Mouse (Mus musculus) lung, postnatal 4 days (tissue): ENCODE data around the gene Rpl18a.
"Not testable (repeated sequence)": the region's sequence is repeated elsewhere in the genome, so short reads cannot be mapped to it uniquely, and the experiment has no call there.

Source experiments
- DNase-seq, 2 experiments: peaks; one replicate each; pipeline ENCODE4 v3.0.0; 2021

Rpl18a gene

GRCm38 (mm10) chr8:70902211-70902610 is 5.0 kb upstream of the Rpl18a start:
- peak in 1 of 2 experiments; percentile 41 for DNase-seq

GRCm38 (mm10) chr8:70900872-70901387 is 3.7 kb upstream of the Rpl18a start:
- DNase-seq: no peak

DNA sequence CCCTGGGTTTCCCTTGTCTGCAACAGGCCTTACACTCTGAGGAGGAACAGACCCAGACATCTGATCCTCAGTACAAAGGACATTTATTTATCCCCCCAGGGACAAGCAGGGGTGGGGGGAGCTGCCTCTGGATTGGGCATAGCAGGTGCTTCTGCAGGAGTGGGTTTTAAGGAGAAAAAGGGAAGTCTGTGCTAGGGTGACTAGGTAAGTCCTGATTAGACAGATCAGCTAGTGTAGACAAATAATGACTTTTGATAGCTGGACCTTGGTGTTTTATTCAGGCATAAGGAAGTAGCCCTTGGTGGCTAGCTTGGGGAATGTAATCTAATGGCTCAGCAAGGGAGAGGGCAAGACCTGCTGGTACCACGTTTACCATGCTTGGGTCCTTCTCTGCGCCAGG is 2.0 kb upstream of the Rpl18a start:
- no peak for DNase-seq

DNA sequence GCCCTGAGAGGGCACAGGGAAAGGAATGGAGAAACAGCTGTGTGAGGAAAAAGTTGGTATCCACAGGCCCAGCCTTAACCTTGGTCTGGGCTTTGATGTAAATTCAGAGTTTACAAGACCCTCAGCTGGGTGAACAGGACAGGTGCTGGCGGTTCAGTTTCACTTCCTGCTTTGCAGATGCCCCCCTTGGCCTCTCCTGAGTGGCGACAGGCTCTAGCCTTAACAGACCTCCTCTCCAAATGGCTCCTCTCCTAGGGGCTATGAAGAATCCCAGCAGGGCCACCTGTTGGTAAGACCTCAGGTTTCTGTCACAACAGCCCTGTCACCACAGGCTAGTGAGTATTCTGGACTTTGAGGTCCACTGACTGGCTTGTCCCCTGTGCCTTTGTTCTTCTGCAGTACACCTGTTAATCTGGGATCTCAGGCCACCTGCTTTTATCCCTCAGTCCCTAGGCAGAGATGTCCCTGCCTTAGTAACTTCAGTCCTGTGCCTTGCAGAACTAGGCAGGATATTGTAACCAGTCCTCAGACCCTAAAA is 1.5 kb upstream of the Rpl18a start:
- no peak for DNase-seq

- DNase-seq: peak; percentile 84 to 91
These were observed 635 bp upstream of the Rpl18a start for GRCm38 (mm10) chr8:70897681-70898413.

GRCm38 (mm10) chr8:70896316-70897020 is 744 bp downstream of the Rpl18a start:
- no peak for DNase-seq

- not testable (repeated sequence) for DNase-seq
These were observed 1.5 kb downstream of the Rpl18a start for GRCm38 (mm10) chr8:70895571-70896259.

DNA sequence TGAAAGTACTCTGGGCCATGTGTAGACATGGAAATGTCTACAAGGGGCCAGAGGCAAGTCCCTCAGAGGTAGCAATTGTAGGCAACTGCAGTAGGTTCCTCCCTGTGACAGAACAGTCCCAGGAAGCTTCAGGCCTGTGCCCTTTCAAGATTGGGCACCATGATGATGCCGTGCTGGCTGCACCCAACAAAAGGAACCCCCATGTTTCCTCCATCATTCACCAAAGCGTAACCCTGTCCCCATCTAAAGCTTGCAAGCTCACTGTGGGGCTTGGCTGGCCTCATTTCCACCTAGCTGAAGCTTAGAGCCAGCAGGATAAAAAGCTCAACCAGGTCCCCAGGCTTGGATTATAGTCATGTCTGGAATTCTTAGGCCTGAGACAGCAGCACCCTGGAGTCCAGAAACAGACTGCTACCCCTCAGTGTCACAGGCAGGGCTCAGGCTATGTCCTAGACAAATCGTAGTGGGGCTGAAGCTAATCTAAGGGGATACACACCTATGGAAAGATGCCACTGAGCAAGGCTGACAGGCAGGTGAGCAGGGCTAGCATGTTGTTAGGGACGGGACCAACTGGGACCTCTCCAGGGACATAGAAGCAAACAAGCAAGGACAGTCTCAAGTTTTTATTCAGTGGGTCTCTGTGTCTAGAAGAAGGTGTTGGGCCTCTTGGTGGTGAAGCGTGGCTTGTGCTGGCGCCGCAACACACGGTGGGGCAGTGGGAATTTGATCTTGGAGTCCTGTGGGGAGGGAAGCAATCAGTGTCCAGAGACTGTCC is 2.3 kb downstream of the Rpl18a start:
- DNase-seq: no peak

- no peak for DNase-seq
These were observed 2.9 kb downstream of the Rpl18a start for GRCm38 (mm10) chr8:70894385-70894720.

- peak; percentile 76 to 83 for DNase-seq
These were observed 3.4 kb downstream of the Rpl18a start for GRCm38 (mm10) chr8:70893656-70894384.

GRCm38 (mm10) chr8:70892896-70893655 is 4.1 kb downstream of the Rpl18a start:
- no peak for DNase-seq

DNA sequence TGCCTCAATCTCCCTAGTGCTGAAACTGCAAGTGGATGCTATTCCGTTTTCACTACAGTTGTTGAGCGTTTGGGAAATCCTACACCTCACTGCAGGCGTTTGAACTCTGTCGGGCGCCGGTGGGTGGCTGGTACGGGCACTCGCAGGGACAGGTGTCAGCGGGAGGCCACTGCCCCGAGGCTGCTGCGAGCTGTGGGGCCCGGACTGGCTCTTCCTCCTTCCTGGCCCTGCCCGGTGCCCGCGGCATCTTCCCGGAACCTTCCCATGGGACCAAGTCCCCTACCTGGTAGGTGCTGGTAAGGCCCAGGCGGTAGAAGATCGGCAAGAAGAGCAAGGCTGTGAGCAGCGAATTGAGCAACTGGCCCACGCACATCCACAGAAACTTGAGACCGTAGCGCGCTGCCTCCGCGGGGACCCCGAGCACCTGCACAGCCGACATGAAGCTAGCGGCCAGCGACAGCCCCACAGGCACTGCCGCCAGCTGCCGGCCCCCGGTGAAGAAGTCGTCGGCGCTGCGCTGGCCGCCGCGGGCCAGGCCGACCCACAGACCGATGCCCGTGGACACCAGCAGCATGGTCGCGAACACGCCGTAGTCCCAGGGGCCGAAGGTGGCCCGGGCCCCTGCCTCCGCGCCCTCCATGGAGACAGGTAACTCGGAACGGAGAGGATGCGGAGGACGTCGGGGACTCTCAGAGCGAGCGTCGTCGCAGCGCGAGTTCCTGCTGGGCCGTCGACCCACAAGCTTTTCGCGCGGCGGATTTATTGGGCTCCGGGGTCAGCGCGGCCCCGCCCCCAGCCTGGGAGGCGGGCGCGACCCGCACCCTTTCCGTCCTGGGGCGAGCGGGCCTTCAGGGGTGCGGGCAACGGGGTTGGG is 5.0 kb downstream of the Rpl18a start, which contains the start of gene Slc5a5:
Gene Slc5a5, minus strand, starts transcription at position 736 of the 874 bp plus-strand sequence.
- peak in 1 of 2 experiments; percentile 23 for DNase-seq

DNA sequence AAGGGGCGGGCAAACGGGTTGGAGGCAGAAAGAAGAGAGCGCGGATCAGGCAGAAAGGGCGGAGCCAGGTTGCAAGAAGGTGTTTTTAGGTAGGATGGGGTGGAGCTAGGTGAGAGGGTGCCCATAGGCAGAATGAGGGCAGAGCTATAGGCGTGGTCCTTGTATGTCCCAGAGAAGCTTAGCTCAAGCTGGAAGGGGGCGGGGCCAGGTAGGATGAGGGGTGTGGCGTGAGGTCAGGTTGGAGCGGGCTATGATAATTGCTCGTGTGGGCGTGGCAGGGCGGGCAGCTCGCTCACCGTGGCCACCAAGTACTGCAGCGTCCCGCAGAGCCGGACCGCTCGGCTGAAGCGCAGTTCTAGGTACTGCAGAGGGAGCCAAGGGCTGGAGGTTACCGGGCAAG is 5.9 kb downstream of the Rpl18a start:
- DNase-seq: peak; percentile 76 to 83

DNA sequence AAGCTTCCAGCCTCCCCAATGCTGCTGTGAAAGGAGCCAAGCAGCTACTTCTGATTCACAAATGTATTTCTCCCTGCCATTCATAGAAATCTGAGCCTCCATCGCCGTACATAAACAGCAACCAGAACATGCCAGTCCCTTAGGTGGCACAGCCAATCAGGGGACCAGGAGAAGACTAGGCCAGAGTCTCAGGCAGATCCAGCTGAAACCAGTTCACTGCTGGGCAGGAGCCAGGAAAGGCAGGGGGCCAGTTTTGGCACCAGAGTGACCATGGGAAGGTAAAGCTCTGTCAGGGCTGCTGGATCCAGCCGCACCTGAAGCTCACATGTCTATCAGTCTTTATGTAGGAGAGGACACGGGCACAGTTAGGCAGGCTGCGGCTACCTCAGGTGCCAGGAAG is 6.6 kb downstream of the Rpl18a start:
- DNase-seq: no peak

- peak in 1 of 2 experiments; percentile 49 for DNase-seq
These were observed 9.5 kb downstream of the Rpl18a start for GRCm38 (mm10) chr8:70887669-70888068.

- peak in 1 of 2 experiments; percentile 53 for DNase-seq
These were observed 11.6 kb downstream of the Rpl18a start for GRCm38 (mm10) chr8:70885612-70886011.

DNA sequence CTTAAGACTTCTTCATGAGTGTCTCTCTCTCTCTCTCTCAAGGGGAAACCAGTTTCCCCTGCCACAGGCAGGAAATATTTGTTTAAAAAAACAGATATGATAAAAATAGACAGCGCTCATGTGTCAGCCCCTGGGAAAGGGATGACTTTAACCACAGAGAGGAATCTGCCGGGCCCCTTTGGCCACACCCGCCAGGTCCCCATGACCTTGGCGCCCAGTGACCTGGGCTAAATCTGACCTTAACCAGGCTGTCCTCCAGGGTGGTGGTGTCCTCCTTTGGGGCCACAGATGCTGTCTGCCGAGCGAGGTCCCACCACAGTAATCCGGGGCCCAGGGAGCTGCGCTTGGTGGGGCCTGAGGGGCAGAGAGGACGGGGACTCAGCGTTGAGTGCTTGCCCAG is 12.5 kb downstream of the Rpl18a start:
- DNase-seq: no peak

DNA sequence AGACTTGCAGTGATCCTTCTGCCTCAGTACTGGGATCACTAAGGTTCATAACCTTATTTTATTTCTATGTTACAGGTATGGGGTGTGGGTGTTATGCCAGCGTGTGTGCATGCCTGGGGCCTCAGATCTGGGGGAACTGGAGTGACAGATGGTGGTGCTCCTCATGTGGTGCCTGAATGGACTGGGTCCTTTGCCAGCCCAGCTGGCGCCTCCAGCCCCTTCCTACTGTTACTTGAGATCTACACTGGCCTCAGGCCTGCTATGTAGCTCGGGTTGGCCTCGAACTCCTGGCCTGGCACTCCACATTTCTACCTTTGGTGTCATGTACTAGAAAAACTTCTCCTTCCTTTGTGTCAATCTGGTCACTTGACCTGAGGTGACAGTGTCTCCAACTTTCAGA is 13.0 kb downstream of the Rpl18a start:
- no peak for DNase-seq

DNA sequence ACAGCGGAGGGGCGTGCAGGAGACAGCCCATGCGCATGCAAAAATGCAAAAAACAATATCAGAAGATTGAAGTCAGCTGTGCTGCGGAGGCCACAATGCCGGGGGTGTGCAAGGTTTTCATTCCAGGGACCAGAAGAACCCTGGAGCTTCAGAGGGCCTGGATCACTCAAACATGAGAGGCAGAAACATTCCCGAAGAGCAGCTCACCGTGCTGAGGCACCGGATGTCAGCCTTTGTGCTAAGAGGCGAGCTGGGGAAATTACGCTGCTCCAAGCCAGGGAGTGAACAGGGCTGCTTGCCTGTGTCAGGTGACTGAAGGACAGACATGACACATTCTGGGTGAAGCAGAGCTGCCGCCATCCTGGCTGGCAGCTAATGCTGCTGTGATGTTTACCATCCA is 16.7 kb downstream of the Rpl18a start:
- no peak for DNase-seq

DNA sequence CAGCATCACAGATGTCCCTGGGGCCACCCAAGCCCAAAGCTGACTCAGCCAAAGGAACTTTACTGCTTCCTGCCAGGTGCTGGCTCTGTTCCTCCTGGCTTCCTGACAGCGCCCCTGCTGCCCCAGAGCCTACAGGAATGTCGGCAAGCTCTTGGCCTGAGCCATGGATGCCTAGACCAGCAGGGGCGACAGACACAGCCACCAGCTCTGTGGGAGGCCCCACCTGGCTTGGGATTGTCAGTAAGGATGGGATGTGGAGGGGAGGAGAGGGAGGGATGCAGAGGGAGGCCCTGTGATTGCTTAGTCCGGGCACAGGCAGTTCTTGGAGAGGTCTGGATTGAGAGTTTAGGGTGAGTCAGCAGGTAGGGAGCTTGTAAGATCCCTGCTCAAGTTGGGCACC is 17.1 kb downstream of the Rpl18a start:
- no peak for DNase-seq
